Mouse (Mus musculus) frontal cortex, postnatal 25 days (tissue): ENCODE data around the gene Prps2.
A peak's percentile ranks its signal among the peaks of the same experiment; 100 is the strongest.
"Not testable (repeated sequence)": the region's sequence is repeated elsewhere in the genome, so short reads cannot be mapped to it uniquely, and the experiment has no call there.

ENCODE experiments used
- DNase-seq, 2 experiments: peaks; one replicate each; pipeline ENCODE4 v3.0.0; 2022; ENCODE audit warnings: low spot score in 2 of 2

Prps2 gene

GRCm38 (mm10) chrX:167382047-167382853, at the start of gene Prps2:
Gene Prps2, minus strand, starts transcription at chrX:167382749.
- peak; percentile 4 to 18 for DNase-seq

- DNase-seq = no peak
Observed at GRCm38 (mm10) chrX:167417654-167418053, 35.1 kb upstream of the Prps2 start.

- DNase-seq = no peak
Observed at GRCm38 (mm10) chrX:167394940-167395339, 12.4 kb upstream of the Prps2 start.

- DNase-seq = no peak
Observed at GRCm38 (mm10) chrX:167386647-167387046, 4.1 kb upstream of the Prps2 start.

GRCm38 (mm10) chrX:167382854-167383186, 271 bp upstream of the Prps2 start:
- peak in 1 of 2 experiments; percentile 3 for DNase-seq

GRCm38 (mm10) chrX:167381583-167382046, 934 bp downstream of the Prps2 start:
- DNase-seq = no peak

- no peak for DNase-seq
Observed at GRCm38 (mm10) chrX:167380073-167380472, 2.5 kb downstream of the Prps2 start.

GRCm38 (mm10) chrX:167361231-167361630, 21.3 kb downstream of the Prps2 start:
- not testable (repeated sequence) for DNase-seq

GRCm38 (mm10) chrX:167359704-167360103, 22.8 kb downstream of the Prps2 start:
- no peak for DNase-seq

GRCm38 (mm10) chrX:167357415-167357814, 25.1 kb downstream of the Prps2 start:
- DNase-seq = no peak

GRCm38 (mm10) chrX:167355965-167356364, 26.6 kb downstream of the Prps2 start:
- DNase-seq = no peak

GRCm38 (mm10) chrX:167353617-167354016, 28.9 kb downstream of the Prps2 start:
- DNase-seq = no peak

GRCm38 (mm10) chrX:167346440-167346839, 36.1 kb downstream of the Prps2 start:
- DNase-seq = no peak

GRCm38 (mm10) chrX:167344356-167344755, 38.2 kb downstream of the Prps2 start:
- DNase-seq = no peak

- no peak for DNase-seq
Observed at GRCm38 (mm10) chrX:167341811-167342210, 40.7 kb downstream of the Prps2 start.

- no peak for DNase-seq
Observed at GRCm38 (mm10) chrX:167340190-167340589, 42.4 kb downstream of the Prps2 start.

- DNase-seq = no peak
Observed at GRCm38 (mm10) chrX:167337990-167338389, 44.6 kb downstream of the Prps2 start.

GRCm38 (mm10) chrX:167334571-167334970, 48.0 kb downstream of the Prps2 start:
- no peak for DNase-seq

GRCm38 (mm10) chrX:167332607-167333006, 49.9 kb downstream of the Prps2 start:
- DNase-seq = no peak

- DNase-seq = no peak
Observed at GRCm38 (mm10) chrX:167330993-167331392, 51.6 kb downstream of the Prps2 start.

GRCm38 (mm10) chrX:167330399-167330798, 52.1 kb downstream of the Prps2 start, which contains the start of gene Tlr7:
Gene Tlr7, minus strand, starts transcription at chrX:167330558.
- no peak for DNase-seq

GRCm38 (mm10) chrX:167329620-167330019, 52.9 kb downstream of the Prps2 start:
- DNase-seq = no peak

GRCm38 (mm10) chrX:167329098-167329497, 53.5 kb downstream of the Prps2 start:
- DNase-seq = peak in 1 of 2 experiments; percentile 6

- DNase-seq = no peak
Observed at GRCm38 (mm10) chrX:167328519-167328918, 54.0 kb downstream of the Prps2 start.
